In genomic region chr15:5951661-5952060, GRCm38 (mm10) we compare ENCODE assay signal across 5 mouse cellular contexts.
A peak's percentile ranks its signal among the peaks of the same experiment; 100 is the strongest.
DNase-seq lines count a peak whose midpoint lies in the region; TF ChIP-seq lines count a peak whose summit lies in the region.
"Not testable (repeated sequence)": the region's sequence is repeated elsewhere in the genome, so short reads cannot be mapped to it uniquely, and the experiment has no call there.

No protein-coding gene starts in this region.

- TF ChIP-seq CTCF in bone marrow macrophage, adult 2 months (IDR thresholded peaks at IDR 0.05; ENCODE audit: low read depth, low read length) = not testable (repeated sequence)

- DNase-seq in adrenal gland, adult 2 months = peak; percentile 34
- peak; percentile 83 for DNase-seq in adrenal gland, postnatal 10 days
- DNase-seq in adrenal gland, postnatal 25 days = peak; percentile 43

- not testable (repeated sequence) for H3K4me3 ChIP-seq in bone marrow macrophage, adult 2 months (ENCODE audit: insufficient read depth, low read length); macrophage (ENCODE audit: inconsistent target)

- TF ChIP-seq POLR2A in bone marrow macrophage, adult 2 months (IDR thresholded peaks at IDR 0.05; ENCODE audit: borderline replicate concordance, low read depth, low read length) = not testable (repeated sequence)

- 0 out of 2 replicates have a peak overlapping the region, but pooled peaks have one; percentile 68 for H3K27ac ChIP-seq in bone marrow macrophage, adult 2 months (ENCODE audit: insufficient read depth, low read depth, low read length)
- H3K27ac ChIP-seq in macrophage = peak overlapping the region; percentile 37

- peaks cover 13% of the 10 kb centered on the region for H3K4me1 ChIP-seq in bone marrow macrophage, adult 2 months (ENCODE audit: control insufficient read depth, insufficient read depth, low read length)

- H3K36me3 ChIP-seq in macrophage (ENCODE audit: inconsistent target) = not testable (repeated sequence)

- 89% methylated on average over 2 of the region's 2 CpGs for WGBS in macrophage (ENCODE audit: missing documents)

- H3K79me2 ChIP-seq in macrophage (ENCODE audit: inconsistent target) = not testable (repeated sequence)
